Mouse (Mus musculus) neural tube, embryonic 15.5 days (tissue): ENCODE results near the gene Ehbp1. TPM values are rescaled to one million over a fixed set of nuclear protein-coding genes. Genes with fewer than 3 reads are reported as not detected.

Experiments used
- ATAC-seq: fragments of 200-750 bp; cut with Nextera tagmentation; 2 replicates; pipeline ENCODE4 v1.8.0; 2017; ENCODE audit warnings: mild to moderate bottlenecking, moderate TSS enrichment, moderate library complexity; ENCODE audit not compliant: low FRiP score
- H3K27ac ChIP-seq: fragments of 300-500 bp; sonication (generic); replicated peaks from 2 replicates; pipeline ENCODE4 v1.5.1; 2015; ENCODE audit warnings: mild to moderate bottlenecking, inconsistent platforms
- H3K27me3 ChIP-seq: fragments of 300-500 bp; sonication (generic); replicated peaks from 2 replicates; pipeline ENCODE4 v1.6.1; 2015; ENCODE audit warnings: inconsistent platforms
- H3K36me3 ChIP-seq: fragments of 300-500 bp; sonication (generic); 2 replicates; pipeline ENCODE4 v1.6.1; 2015; ENCODE audit warnings: inconsistent platforms
- H3K4me1 ChIP-seq: fragments of 300-500 bp; sonication (generic); 2 replicates; pipeline ENCODE4 v1.6.1; 2015; ENCODE audit warnings: inconsistent platforms
- H3K4me2 ChIP-seq: fragments of 300-500 bp; sonication (generic); 2 replicates; pipeline ENCODE4 v1.6.1; 2015; ENCODE audit warnings: inconsistent platforms, mild to moderate bottlenecking, moderate library complexity
- H3K4me3 ChIP-seq: fragments of 300-500 bp; sonication (generic); replicated peaks from 2 replicates; pipeline ENCODE4 v1.5.1; 2015; ENCODE audit warnings: mild to moderate bottlenecking, inconsistent platforms
- H3K9ac ChIP-seq: fragments of 300-500 bp; sonication (generic); replicated peaks from 2 replicates; pipeline ENCODE4 v1.6.1; 2015; ENCODE audit warnings: mild to moderate bottlenecking, inconsistent platforms
- H3K9me3 ChIP-seq: fragments of 300-500 bp; sonication (generic); replicated peaks from 2 replicates; pipeline ENCODE4 v1.6.1; 2016; ENCODE audit warnings: inconsistent platforms
- WGBS: fragments of 180-500 bp; shearing (Covaris S2); methylation state at CpG from one replicate; pipeline ENCODE4 v1.1.7; 2015; ENCODE audit warnings: mixed read lengths; 5-methylcytosine and 5-hydroxymethylcytosine counted together
- polyA plus RNA-seq: library from polyadenylated mRNA; unstranded; fragments of >200 nt; fragmentation: Nextera tagmentation; extraction: Ambion mirVana; gene quantifications from 2 replicates; pipeline ENCODE4 v1.2.1, GENCODE M21; 2015

Ehbp1 gene
- polyA plus RNA-seq, 1 experiment from 2014 or later, result 21.2 TPM

GRCm38 (mm10) chr11:22225619-22226018 lies 116.5 kb downstream of the Ehbp1 start:
- ATAC-seq, result no peak
- Histone ChIP-seq H3K4me2 (no peak overlapping the region), H3K4me3 (no peak overlapping the region), H3K9me3 (no peaks in the 10 kb centered on the region), H3K27me3 (no peaks in the 10 kb centered on the region), H3K9ac (no peak overlapping the region), H3K27ac (no peak overlapping the region), H3K36me3 (0 out of 2 replicates have a peak, but pooled peaks cover 3% of the 10 kb centered on the region), H3K4me1 (no peaks in the 10 kb centered on the region)
- 56% methylated on average over 2 of the region's 2 CpGs for WGBS

- 76% methylated on average over 2 of the region's 2 CpGs for WGBS
- Histone ChIP-seq H3K9ac (no peak overlapping the region), H3K27me3 (no peaks in the 10 kb centered on the region), H3K4me1 (no peaks in the 10 kb centered on the region), H3K4me3 (no peak overlapping the region), H3K36me3 (no peaks in the 10 kb centered on the region), H3K9me3 (no peaks in the 10 kb centered on the region), H3K4me2 (no peak overlapping the region), H3K27ac (no peak overlapping the region)
- no peak for ATAC-seq
Measured at GRCm38 (mm10) chr11:22218222-22218621, 123.9 kb downstream of the Ehbp1 start.

- H3K4me1 ChIP-seq, result no peaks in the 10 kb centered on the region
- H3K36me3 ChIP-seq, result no peaks in the 10 kb centered on the region
- 80% methylated on average over 7 of the region's 7 CpGs for WGBS
- H3K27me3 ChIP-seq, result no peaks in the 10 kb centered on the region
- no peaks in the 10 kb centered on the region for H3K9me3 ChIP-seq
- H3K27ac ChIP-seq, result no peak overlapping the region
- H3K9ac ChIP-seq, result no peak overlapping the region
- H3K4me3 ChIP-seq, result no peak overlapping the region
- H3K4me2 ChIP-seq, result no peak overlapping the region
- no peak for ATAC-seq
Measured at GRCm38 (mm10) chr11:22216941-22217340, 125.2 kb downstream of the Ehbp1 start.

DNA sequence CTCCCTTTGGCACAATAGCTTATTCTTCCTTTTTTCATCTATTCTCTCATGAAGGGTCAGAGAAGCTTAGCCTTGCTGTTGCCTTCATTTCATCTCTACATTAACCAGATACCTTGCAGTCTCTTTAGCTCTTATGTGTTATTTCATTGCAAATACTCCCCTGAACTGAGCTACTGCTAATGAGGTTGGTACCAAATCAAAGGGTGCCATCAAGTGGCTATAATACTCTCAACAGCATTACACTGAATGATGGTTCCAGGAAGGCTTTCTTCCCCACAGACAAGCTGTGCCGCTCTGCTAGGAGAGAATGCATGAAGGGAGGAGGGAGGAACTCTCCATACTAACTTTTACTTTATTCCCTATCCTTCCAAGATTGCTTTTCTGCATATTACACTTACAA lies 135.5 kb downstream of the Ehbp1 start:
- no peak overlapping the region for H3K9ac ChIP-seq
- ATAC-seq, result peak; percentile 88
- no peak overlapping the region for H3K4me3 ChIP-seq
- H3K4me2 ChIP-seq, result no peak overlapping the region
- WGBS, result 0% methylated on average over 1 of the region's 1 CpGs
- H3K27ac ChIP-seq, result no peak overlapping the region
- H3K4me1 ChIP-seq, result peaks cover 9% of the 10 kb centered on the region; the same call in 1 of the 2 replicates
- H3K27me3 ChIP-seq, result no peaks in the 10 kb centered on the region
- no peaks in the 10 kb centered on the region for H3K9me3 ChIP-seq
- no peaks in the 10 kb centered on the region for H3K36me3 ChIP-seq

DNA sequence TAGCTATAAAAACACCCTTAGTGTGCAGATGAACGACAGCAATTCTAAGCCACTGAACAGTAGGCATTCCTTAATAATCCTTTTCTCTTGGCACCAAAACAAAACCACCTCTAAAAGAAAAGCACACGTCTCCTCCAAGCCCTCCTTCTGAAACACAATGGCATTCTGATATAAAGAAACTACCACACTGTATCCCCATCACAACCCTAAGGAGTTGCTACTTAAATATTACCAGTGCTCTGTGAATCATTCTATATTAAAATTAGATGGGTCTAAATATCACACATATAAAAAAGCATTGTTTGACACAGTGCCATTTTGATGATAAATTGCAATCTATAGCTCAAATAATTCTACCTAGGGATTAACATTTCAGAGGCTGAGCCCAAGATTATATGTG lies 135.9 kb downstream of the Ehbp1 start:
- H3K9me3 ChIP-seq, result no peaks in the 10 kb centered on the region
- no peak overlapping the region for H3K4me2 ChIP-seq
- no peak overlapping the region for H3K9ac ChIP-seq
- no peak overlapping the region for H3K27ac ChIP-seq
- H3K27me3 ChIP-seq, result no peaks in the 10 kb centered on the region
- no peaks in the 10 kb centered on the region for H3K36me3 ChIP-seq
- 12% methylated on average over 2 of the region's 2 CpGs for WGBS
- peak; percentile 25; the same call in 1 of the 2 replicates for ATAC-seq
- peaks cover 9% of the 10 kb centered on the region; the same call in 1 of the 2 replicates for H3K4me1 ChIP-seq
- H3K4me3 ChIP-seq, result no peak overlapping the region

DNA sequence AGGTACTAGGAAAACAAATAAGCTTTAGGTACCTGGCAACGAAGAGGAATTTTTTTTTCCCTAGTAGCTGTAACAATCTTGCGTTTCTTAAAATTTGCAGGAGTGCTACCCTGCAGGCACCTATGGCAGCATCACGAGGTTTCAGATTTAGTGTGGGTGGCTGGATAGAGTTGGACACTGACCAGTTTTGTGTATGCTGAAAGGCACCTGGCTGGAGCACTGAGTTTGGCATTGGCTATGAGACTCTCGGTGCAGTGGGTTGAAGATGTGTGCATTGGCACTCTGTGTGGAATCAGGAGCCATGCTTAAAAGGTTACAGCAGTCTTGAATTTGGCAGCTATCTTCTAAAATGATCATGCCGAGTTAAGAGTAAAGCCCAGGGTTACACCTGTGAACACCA lies 138.7 kb downstream of the Ehbp1 start:
- WGBS, result 90% methylated on average over 5 of the region's 5 CpGs
- ATAC-seq, result no peak

GRCm38 (mm10) chr11:22201125-22201524 lies 141.0 kb downstream of the Ehbp1 start:
- Histone ChIP-seq H3K27me3 (no peaks in the 10 kb centered on the region), H3K9me3 (no peaks in the 10 kb centered on the region), H3K4me1 (0 out of 2 replicates have a peak, but pooled peaks cover 6% of the 10 kb centered on the region), H3K36me3 (no peaks in the 10 kb centered on the region), H3K27ac (no peak overlapping the region), H3K4me2 (no peak overlapping the region), H3K9ac (no peak overlapping the region), H3K4me3 (no peak overlapping the region)
- no peak for ATAC-seq
- 90% methylated on average over 8 of the region's 8 CpGs for WGBS

More for the DNA sequence above, 138.7 kb downstream of the Ehbp1 start:
- H3K27ac ChIP-seq, result no peak overlapping the region
- H3K4me3 ChIP-seq, result no peak overlapping the region
- H3K9me3 ChIP-seq, result no peaks in the 10 kb centered on the region
- no peaks in the 10 kb centered on the region for H3K36me3 ChIP-seq
- H3K27me3 ChIP-seq, result no peaks in the 10 kb centered on the region
- peaks cover 9% of the 10 kb centered on the region; the same call in 1 of the 2 replicates for H3K4me1 ChIP-seq
- H3K9ac ChIP-seq, result no peak overlapping the region
- no peak overlapping the region for H3K4me2 ChIP-seq

DNA sequence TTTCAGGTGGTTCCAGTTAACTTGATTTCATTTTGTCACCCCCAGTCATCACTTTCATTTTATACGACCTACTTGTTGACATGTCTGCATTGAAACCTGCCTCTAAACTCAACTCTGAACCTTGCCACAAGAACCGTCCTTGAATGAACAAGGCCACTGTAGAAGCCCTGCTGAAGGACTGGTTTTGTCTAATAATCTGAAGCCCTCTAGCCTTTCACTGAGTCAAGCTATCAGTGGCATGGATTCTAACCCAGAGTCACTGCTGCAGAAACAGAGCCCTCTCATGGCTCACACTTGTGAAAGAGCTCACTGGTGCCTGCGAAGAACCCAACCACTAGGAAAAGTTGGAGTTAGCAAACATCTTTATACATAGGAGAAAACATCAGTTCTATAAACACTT lies 142.2 kb downstream of the Ehbp1 start:
- ATAC-seq, result no peak
- Histone ChIP-seq H3K27ac (no peak overlapping the region), H3K9me3 (no peaks in the 10 kb centered on the region), H3K4me3 (no peak overlapping the region), H3K4me2 (no peak overlapping the region), H3K36me3 (no peaks in the 10 kb centered on the region), H3K27me3 (no peaks in the 10 kb centered on the region), H3K9ac (no peak overlapping the region), H3K4me1 (0 out of 2 replicates have a peak, but pooled peaks cover 2% of the 10 kb centered on the region)
- 61% methylated on average over 3 of the region's 3 CpGs for WGBS

- Histone ChIP-seq H3K27me3 (no peaks in the 10 kb centered on the region), H3K9ac (no peak overlapping the region), H3K4me2 (no peak overlapping the region), H3K4me1 (0 out of 2 replicates have a peak, but pooled peaks cover 2% of the 10 kb centered on the region), H3K36me3 (no peaks in the 10 kb centered on the region), H3K9me3 (no peaks in the 10 kb centered on the region), H3K4me3 (no peak overlapping the region), H3K27ac (no peak overlapping the region)
- no peak for ATAC-seq
- 59% methylated on average over 6 of the region's 6 CpGs for WGBS
Measured at GRCm38 (mm10) chr11:22198406-22198805, 143.7 kb downstream of the Ehbp1 start.

DNA sequence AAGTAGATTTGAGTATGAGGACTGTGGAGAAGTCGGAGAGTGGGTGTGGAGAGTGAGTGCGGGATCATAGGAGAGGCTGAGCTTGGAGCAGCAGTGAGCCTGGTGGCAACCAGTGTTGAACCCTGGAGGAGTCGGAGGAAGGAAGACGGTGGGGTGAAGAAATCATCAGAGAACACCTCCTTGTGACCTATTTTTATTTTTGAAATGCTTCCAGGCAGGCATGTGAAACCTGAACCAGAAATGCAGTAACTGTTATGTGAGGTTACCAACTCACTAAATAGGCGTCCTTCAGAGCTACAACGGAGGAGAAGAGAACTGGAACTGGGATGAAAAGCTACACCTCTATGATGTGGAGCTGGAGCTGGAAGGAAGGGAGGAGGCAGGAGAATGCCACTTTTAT lies 144.2 kb downstream of the Ehbp1 start:
- Histone ChIP-seq H3K9me3 (no peaks in the 10 kb centered on the region), H3K36me3 (no peaks in the 10 kb centered on the region), H3K9ac (no peak overlapping the region), H3K4me3 (no peak overlapping the region), H3K27ac (no peak overlapping the region), H3K27me3 (no peaks in the 10 kb centered on the region), H3K4me2 (no peak overlapping the region), H3K4me1 (0 out of 2 replicates have a peak, but pooled peaks cover 2% of the 10 kb centered on the region)
- 87% methylated on average over 6 of the region's 6 CpGs for WGBS
- no peak for ATAC-seq

- no peaks in the 10 kb centered on the region for H3K36me3 ChIP-seq
- WGBS, result 48% methylated on average over 4 of the region's 4 CpGs
- 0 out of 2 replicates have a peak, but pooled peaks cover 2% of the 10 kb centered on the region for H3K4me1 ChIP-seq
- no peaks in the 10 kb centered on the region for H3K9me3 ChIP-seq
- no peaks in the 10 kb centered on the region for H3K27me3 ChIP-seq
- H3K4me3 ChIP-seq, result no peak overlapping the region
- H3K4me2 ChIP-seq, result no peak overlapping the region
- H3K27ac ChIP-seq, result no peak overlapping the region
- H3K9ac ChIP-seq, result no peak overlapping the region
- ATAC-seq, result no peak
Measured at GRCm38 (mm10) chr11:22196776-22197175, 145.3 kb downstream of the Ehbp1 start.

DNA sequence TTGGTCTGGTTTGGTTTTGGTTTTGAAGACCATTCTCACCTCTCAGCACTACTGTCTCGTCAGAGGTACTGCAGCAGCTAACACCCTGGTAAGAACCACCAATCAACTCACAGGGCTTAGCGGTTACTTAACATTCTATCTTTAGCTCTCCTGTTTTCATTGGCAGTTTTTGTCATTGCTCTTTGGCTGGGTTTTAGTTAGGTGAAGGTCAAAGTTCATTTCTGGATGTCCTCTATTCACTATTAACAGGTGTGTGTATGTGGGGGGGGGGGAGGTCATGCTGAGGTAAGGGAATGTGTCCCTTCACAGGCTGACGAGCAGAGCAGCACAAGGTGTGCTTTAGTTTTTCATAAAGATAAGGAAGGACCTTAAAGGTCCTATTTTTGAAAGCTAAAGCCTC lies 147.5 kb downstream of the Ehbp1 start:
- no peak overlapping the region for H3K27ac ChIP-seq
- H3K27me3 ChIP-seq, result no peaks in the 10 kb centered on the region
- 82% methylated on average over 3 of the region's 3 CpGs for WGBS
- 0 out of 2 replicates have a peak, but pooled peaks cover 2% of the 10 kb centered on the region for H3K4me1 ChIP-seq
- ATAC-seq, result no peak
- H3K4me2 ChIP-seq, result no peak overlapping the region
- no peak overlapping the region for H3K4me3 ChIP-seq
- no peaks in the 10 kb centered on the region for H3K9me3 ChIP-seq
- no peaks in the 10 kb centered on the region for H3K36me3 ChIP-seq
- H3K9ac ChIP-seq, result no peak overlapping the region
